Mouse (Mus musculus): ENCODE results near the gene H60b. TPM values are rescaled to one million over a fixed set of nuclear protein-coding genes. Genes with fewer than 3 reads are reported as not detected.
"Not testable (repeated sequence)": the region's sequence is repeated elsewhere in the genome, so short reads cannot be mapped to it uniquely, and the experiment has no call there.

The H60b gene
- total RNA-seq, 2 experiments from 2014 or later, result 0.21 to 0.43 TPM

GRCm38 (mm10) chr10:22165328-22166003 is 7.1 kb downstream of the H60b start:
- DNase-seq, result not testable (repeated sequence)

- not testable (repeated sequence) for DNase-seq
Measured at GRCm38 (mm10) chr10:22166025-22166424, 7.6 kb downstream of the H60b start.

- DNase-seq, result not testable (repeated sequence)
Measured at GRCm38 (mm10) chr10:22167061-22167460, 8.7 kb downstream of the H60b start.

GRCm38 (mm10) chr10:22169116-22169515 is 10.7 kb downstream of the H60b start:
- not testable (repeated sequence) for DNase-seq

GRCm38 (mm10) chr10:22172431-22173334 is 14.3 kb downstream of the H60b start:
- not testable (repeated sequence) for DNase-seq

- not testable (repeated sequence) for DNase-seq
Measured at GRCm38 (mm10) chr10:22173335-22174189, 15.2 kb downstream of the H60b start.

- not testable (repeated sequence) for DNase-seq
Measured at GRCm38 (mm10) chr10:22174190-22174487, 15.8 kb downstream of the H60b start.

GRCm38 (mm10) chr10:22176515-22176914 is 18.1 kb downstream of the H60b start:
- not testable (repeated sequence) for DNase-seq

GRCm38 (mm10) chr10:22191035-22191434 is 32.6 kb downstream of the H60b start:
- DNase-seq, result not testable (repeated sequence)

- not testable (repeated sequence) for DNase-seq
Measured at GRCm38 (mm10) chr10:22201352-22201751, 43.0 kb downstream of the H60b start.

- DNase-seq, result not testable (repeated sequence)
Measured at GRCm38 (mm10) chr10:22202784-22203583, 44.6 kb downstream of the H60b start.

GRCm38 (mm10) chr10:22206443-22206842 is 48.1 kb downstream of the H60b start:
- not testable (repeated sequence) for DNase-seq

- DNase-seq, result peak; percentile 50
Measured at GRCm38 (mm10) chr10:22212012-22212696, 53.8 kb downstream of the H60b start.

GRCm38 (mm10) chr10:22223474-22224349 is 65.3 kb downstream of the H60b start:
- DNase-seq, result not testable (repeated sequence)

- no peak for DNase-seq
Measured at GRCm38 (mm10) chr10:22265060-22265459, 106.7 kb downstream of the H60b start.

GRCm38 (mm10) chr10:22270879-22271786 is 112.7 kb downstream of the H60b start:
- DNase-seq, result not testable (repeated sequence)

GRCm38 (mm10) chr10:22272914-22273683 is 114.7 kb downstream of the H60b start:
- DNase-seq, result peak; percentile 7
